Mouse (Mus musculus) heart, embryonic 11.5 days (tissue): ENCODE measurements around the gene Pde4d. TPM values are rescaled to one million over a fixed set of nuclear protein-coding genes. Genes with fewer than 3 reads are reported as not detected.
A peak's percentile ranks its signal among the peaks of the same experiment; 100 is the strongest.

ENCODE experiments used
- ATAC-seq: fragments of 200-750 bp; cut with Nextera tagmentation; replicated peaks from 2 replicates; pipeline ENCODE4 v1.8.0; 2017; ENCODE audit warnings: moderate library complexity; ENCODE audit not compliant: insufficient number of reproducible peaks, low FRiP score, low TSS enrichment
- H3K27ac ChIP-seq: fragments of 300-500 bp; sonication (generic); 2 replicates; pipeline ENCODE4 v1.5.1; 2014; ENCODE audit warnings: mild to moderate bottlenecking, low read depth, low read length
- H3K27me3 ChIP-seq: fragments of 300-500 bp; sonication (generic); 2 replicates; pipeline ENCODE4 v1.6.1; 2014; ENCODE audit warnings: mild to moderate bottlenecking, low read length, mixed read lengths; ENCODE audit not compliant: control insufficient read depth, insufficient read depth
- H3K36me3 ChIP-seq: fragments of 300-500 bp; sonication (generic); 2 replicates; pipeline ENCODE4 v1.6.1; 2014; ENCODE audit warnings: mild to moderate bottlenecking, low read length, moderate library complexity, mixed read lengths; ENCODE audit not compliant: control insufficient read depth, insufficient read depth
- H3K4me1 ChIP-seq: fragments of 300-500 bp; sonication (generic); 2 replicates; pipeline ENCODE4 v1.6.1; 2014; ENCODE audit warnings: low read length; ENCODE audit not compliant: control insufficient read depth, insufficient read depth
- H3K4me2 ChIP-seq: fragments of 300-500 bp; sonication (generic); 2 replicates; pipeline ENCODE4 v1.6.1; 2014; ENCODE audit warnings: mild to moderate bottlenecking, moderate library complexity
- H3K4me3 ChIP-seq: fragments of 300-500 bp; sonication (generic); 2 replicates; pipeline ENCODE4 v1.5.1; 2014; ENCODE audit warnings: low read depth, low read length
- H3K9ac ChIP-seq: fragments of 300-500 bp; sonication (generic); 2 replicates; pipeline ENCODE4 v1.6.1; 2014; ENCODE audit warnings: mild to moderate bottlenecking, low read depth, low read length, moderate library complexity
- H3K9me3 ChIP-seq: fragments of 300-500 bp; sonication (generic); replicated peaks from 2 replicates; pipeline ENCODE4 v1.6.1; 2016; ENCODE audit warnings: low read length; ENCODE audit not compliant: control insufficient read depth
- WGBS: fragments of 180-500 bp; shearing (Covaris S2); extraction: QIAGEN DNeasy Blood & Tissue Kit; methylation state at CpG from one replicate; pipeline ENCODE4 v1.1.7; 2014; ENCODE audit not compliant: insufficient replicate concordance; 5-methylcytosine and 5-hydroxymethylcytosine counted together
- polyA plus RNA-seq: library from polyadenylated mRNA; unstranded; fragments of >200 nt; fragmentation: Nextera tagmentation; extraction: Ambion mirVana; gene quantifications from 2 replicates; pipeline ENCODE4 v1.2.1, GENCODE M21; 2014

Pde4d gene
- polyA plus RNA-seq, 1 experiment from 2014 or later, result 27.8 TPM

GRCm38 (mm10) chr13:109688195-109688594 is 1238.4 kb downstream of the Pde4d start:
- H3K9me3 ChIP-seq, result no peaks in the 10 kb centered on the region
- 46% methylated on average over 2 of the region's 2 CpGs for WGBS
- no peaks in the 10 kb centered on the region for H3K27me3 ChIP-seq
- H3K36me3 ChIP-seq, result no peaks in the 10 kb centered on the region
- H3K27ac ChIP-seq, result no peak overlapping the region
- H3K9ac ChIP-seq, result no peak overlapping the region
- peak overlapping the region; percentile 49 for H3K4me2 ChIP-seq
- ATAC-seq, result no peak
- H3K4me1 ChIP-seq, result peaks cover 24% of the 10 kb centered on the region
- H3K4me3 ChIP-seq, result peak overlapping the region; percentile 72

DNA sequence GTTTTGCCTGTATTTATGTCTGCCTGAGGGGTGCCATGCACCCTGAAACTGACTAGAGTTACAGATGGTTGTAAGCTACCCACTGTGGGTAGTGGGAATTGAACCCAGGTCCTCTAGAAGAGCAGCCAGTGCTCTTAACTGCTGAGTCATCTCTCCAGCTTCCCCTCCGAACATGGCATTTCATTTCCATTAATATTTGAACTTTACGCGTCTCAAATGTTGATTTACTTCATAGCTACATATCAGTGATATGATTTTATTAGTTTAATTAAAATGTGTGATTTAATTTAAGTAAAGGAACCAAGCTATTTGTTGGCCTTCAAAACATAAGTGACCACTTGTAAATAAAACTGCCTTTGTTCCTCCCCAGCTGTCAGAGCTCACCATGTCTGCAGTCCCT is 1239.4 kb downstream of the Pde4d start:
- H3K9ac ChIP-seq, result no peak overlapping the region
- no peak overlapping the region for H3K4me2 ChIP-seq
- H3K36me3 ChIP-seq, result no peaks in the 10 kb centered on the region
- H3K4me3 ChIP-seq, result no peak overlapping the region
- WGBS, result 88% methylated on average over 3 of the region's 3 CpGs
- H3K4me1 ChIP-seq, result peaks cover 19% of the 10 kb centered on the region
- H3K27me3 ChIP-seq, result no peaks in the 10 kb centered on the region
- no peak overlapping the region for H3K27ac ChIP-seq
- H3K9me3 ChIP-seq, result no peaks in the 10 kb centered on the region
- ATAC-seq, result no peak

DNA sequence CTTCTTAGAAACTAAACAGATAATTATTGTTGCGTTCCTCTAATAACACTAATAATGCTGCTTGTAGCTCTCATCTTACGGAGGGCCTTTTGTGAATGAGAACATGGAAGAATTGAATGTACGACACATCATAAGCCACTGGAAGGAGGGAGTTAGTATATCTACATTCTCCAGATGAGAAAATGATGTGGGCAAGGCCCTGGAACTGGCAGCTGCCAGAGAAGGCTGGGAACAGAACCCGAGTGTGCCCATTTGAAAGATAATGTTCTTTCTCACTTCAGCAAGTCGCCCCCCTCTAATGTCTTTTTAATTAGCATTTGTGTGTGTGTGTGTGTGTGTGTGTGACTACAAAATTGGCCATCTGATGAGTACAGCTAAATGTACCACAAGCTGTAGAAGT is 1240.8 kb downstream of the Pde4d start:
- Histone ChIP-seq H3K9me3 (no peaks in the 10 kb centered on the region), H3K9ac (no peak overlapping the region), H3K4me2 (no peak overlapping the region), H3K27me3 (no peaks in the 10 kb centered on the region), H3K27ac (no peak overlapping the region), H3K4me1 (peaks cover 20% of the 10 kb centered on the region), H3K36me3 (no peaks in the 10 kb centered on the region), H3K4me3 (no peak overlapping the region)
- no peak for ATAC-seq
- 85% methylated on average over 5 of the region's 5 CpGs for WGBS

DNA sequence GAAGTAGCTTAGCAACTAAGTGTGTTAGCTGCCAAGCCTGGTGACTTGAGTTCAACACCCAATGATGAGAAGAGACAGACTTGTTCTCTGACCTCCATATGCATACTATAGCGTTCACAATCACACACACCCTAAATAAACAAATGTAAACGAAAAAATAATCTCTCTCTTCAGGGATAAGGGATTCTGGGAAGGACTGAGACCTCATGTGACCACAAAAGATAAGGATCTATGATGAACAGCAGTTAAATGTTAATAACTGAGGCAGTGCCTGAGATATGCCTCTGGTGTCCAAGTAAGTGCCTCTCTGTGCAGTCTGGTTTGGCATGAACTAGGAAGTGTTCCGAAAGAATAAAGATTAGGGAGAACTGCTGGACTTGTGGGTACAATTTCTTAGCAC is 1243.1 kb downstream of the Pde4d start:
- H3K4me2 ChIP-seq, result no peak overlapping the region
- no peak overlapping the region for H3K27ac ChIP-seq
- H3K4me1 ChIP-seq, result peaks cover 15% of the 10 kb centered on the region
- H3K36me3 ChIP-seq, result no peaks in the 10 kb centered on the region
- no peaks in the 10 kb centered on the region for H3K27me3 ChIP-seq
- 44% methylated on average over 3 of the region's 3 CpGs for WGBS
- H3K4me3 ChIP-seq, result no peak overlapping the region
- ATAC-seq, result no peak
- H3K9me3 ChIP-seq, result no peaks in the 10 kb centered on the region
- H3K9ac ChIP-seq, result no peak overlapping the region

DNA sequence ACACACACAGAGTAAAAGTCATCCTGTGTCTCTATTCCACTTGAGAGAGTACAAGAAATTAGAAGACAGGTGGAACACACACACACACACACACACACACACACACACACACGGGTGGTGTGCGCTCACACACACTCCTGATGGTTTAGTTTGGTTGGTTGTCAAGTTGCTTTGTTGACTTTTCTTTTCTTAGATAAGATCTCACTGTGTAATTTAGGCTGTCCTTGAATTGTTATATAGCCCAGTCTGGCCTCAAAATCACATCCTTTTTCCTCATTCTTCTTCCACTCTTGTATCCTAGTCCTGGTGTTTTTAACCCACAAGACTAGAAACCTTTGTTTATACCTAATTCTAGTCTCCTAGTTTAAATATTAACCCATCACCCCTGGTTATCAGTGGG is 1244.0 kb downstream of the Pde4d start:
- ATAC-seq, result no peak
- H3K9me3 ChIP-seq, result no peaks in the 10 kb centered on the region

DNA sequence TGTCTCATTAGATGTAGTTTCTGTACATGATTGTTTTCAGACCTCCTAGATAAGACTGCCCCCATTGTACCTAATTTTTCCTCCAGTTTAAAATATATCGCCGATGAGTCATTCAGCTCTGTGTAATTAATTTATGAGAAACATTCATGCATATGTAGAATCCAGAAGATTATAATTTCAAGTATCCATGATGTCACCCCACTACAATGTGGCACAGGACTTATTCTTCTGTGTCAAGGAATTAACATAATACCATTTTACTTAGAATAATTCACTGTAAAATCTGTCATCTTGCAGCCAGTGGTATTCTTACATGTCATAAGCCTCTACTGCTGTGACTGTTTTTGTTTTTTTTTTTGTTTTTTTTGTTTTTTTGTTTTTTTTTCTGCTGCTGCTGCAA is 1244.5 kb downstream of the Pde4d start:
- ATAC-seq, result no peak
- 93% methylated on average over 2 of the region's 2 CpGs for WGBS
- Histone ChIP-seq H3K4me2 (no peak overlapping the region), H3K9ac (no peak overlapping the region), H3K36me3 (no peaks in the 10 kb centered on the region), H3K4me3 (no peak overlapping the region), H3K27ac (no peak overlapping the region), H3K9me3 (no peaks in the 10 kb centered on the region), H3K27me3 (no peaks in the 10 kb centered on the region), H3K4me1 (peaks cover 14% of the 10 kb centered on the region; the same call in 1 of the 2 replicates)

More for the DNA sequence above, 1244.0 kb downstream of the Pde4d start:
- no peak overlapping the region for H3K4me3 ChIP-seq
- peaks cover 14% of the 10 kb centered on the region; the same call in 1 of the 2 replicates for H3K4me1 ChIP-seq
- H3K27ac ChIP-seq, result no peak overlapping the region
- WGBS, result 47% methylated on average over 2 of the region's 2 CpGs
- no peak overlapping the region for H3K9ac ChIP-seq
- H3K36me3 ChIP-seq, result no peaks in the 10 kb centered on the region
- H3K27me3 ChIP-seq, result no peaks in the 10 kb centered on the region
- no peak overlapping the region for H3K4me2 ChIP-seq

GRCm38 (mm10) chr13:109695098-109695497 is 1245.3 kb downstream of the Pde4d start:
- Histone ChIP-seq H3K4me3 (no peak overlapping the region), H3K27ac (no peak overlapping the region), H3K4me1 (peaks cover 14% of the 10 kb centered on the region; the same call in 1 of the 2 replicates), H3K9ac (no peak overlapping the region), H3K9me3 (no peaks in the 10 kb centered on the region), H3K4me2 (no peak overlapping the region), H3K36me3 (peaks cover 3% of the 10 kb centered on the region; the same call in 1 of the 2 replicates), H3K27me3 (no peaks in the 10 kb centered on the region)
- WGBS, result 83% methylated on average over 6 of the region's 6 CpGs
- ATAC-seq, result no peak

DNA sequence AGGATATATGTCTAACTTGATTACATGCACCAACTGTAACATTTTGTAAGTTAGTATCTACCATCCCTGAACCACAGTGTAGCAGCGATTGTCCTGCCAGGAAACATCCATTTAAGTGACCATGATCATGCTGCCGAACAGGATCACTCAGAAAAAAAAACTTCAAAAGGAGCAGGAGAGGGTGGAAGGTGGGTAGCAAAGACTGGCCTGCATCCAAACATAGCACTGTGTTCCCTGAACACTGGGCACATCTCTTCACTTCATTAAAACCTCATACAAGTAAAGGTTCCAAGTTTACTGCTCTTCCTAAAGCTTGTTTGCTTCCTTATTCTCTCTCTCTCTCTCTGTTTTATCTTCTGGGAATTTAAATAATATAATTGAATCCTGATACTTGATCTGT is 1256.4 kb downstream of the Pde4d start:
- WGBS, result 63% methylated on average over 2 of the region's 2 CpGs

GRCm38 (mm10) chr13:109706579-109706978 is 1256.8 kb downstream of the Pde4d start:
- 89% methylated on average over 5 of the region's 5 CpGs for WGBS
- ATAC-seq, result no peak
- H3K4me1 ChIP-seq, result peaks cover 3% of the 10 kb centered on the region
- H3K27ac ChIP-seq, result no peak overlapping the region
- H3K4me2 ChIP-seq, result no peak overlapping the region
- no peak overlapping the region for H3K4me3 ChIP-seq
- H3K9ac ChIP-seq, result no peak overlapping the region
- H3K36me3 ChIP-seq, result no peaks in the 10 kb centered on the region
- H3K9me3 ChIP-seq, result no peaks in the 10 kb centered on the region
- no peaks in the 10 kb centered on the region for H3K27me3 ChIP-seq

More for the DNA sequence above, 1256.4 kb downstream of the Pde4d start:
- ATAC-seq, result no peak
- H3K4me3 ChIP-seq, result no peak overlapping the region
- no peaks in the 10 kb centered on the region for H3K9me3 ChIP-seq
- peaks cover 3% of the 10 kb centered on the region for H3K4me1 ChIP-seq
- H3K27ac ChIP-seq, result no peak overlapping the region
- no peaks in the 10 kb centered on the region for H3K27me3 ChIP-seq
- H3K4me2 ChIP-seq, result no peak overlapping the region
- no peak overlapping the region for H3K9ac ChIP-seq
- H3K36me3 ChIP-seq, result no peaks in the 10 kb centered on the region
